ENCODE assay signal across 9 mouse cellular contexts in genomic region chr8:121730170-121730569, GRCm38 (mm10). TPM values are rescaled to one million over a fixed set of nuclear protein-coding genes. Genes with fewer than 3 reads are reported as not detected.
DNase-seq lines count a peak whose midpoint lies in the region; ATAC-seq lines count a peak whose summit lies in the region.
"Had no signal": no experiment of that assay in that cellular context is flagged by ENCODE, and none has a peak within 500 bp of the region (broad histone marks: within the 10 kb centered on the region; RNA-seq: fewer than 3 reads in every experiment).

No protein-coding gene starts in this region.

- 0 out of 2 replicates have a peak, but pooled peaks cover 3% of the 10 kb centered on the region for H3K9me3 ChIP-seq in heart, embryonic 14.5 days (ENCODE audit: control insufficient read depth, low read length)
- H3K9me3 ChIP-seq in forebrain, embryonic 16.5 days (ENCODE audit: control insufficient read depth, low read length) = no peaks in the 10 kb centered on the region
- H3K9me3 ChIP-seq in midbrain, embryonic 10.5 days (replicated peaks) = no peaks in the 10 kb centered on the region; the same call in 1 of the 2 replicates

- peak overlapping the region; percentile 81 for H3K4me2 ChIP-seq in heart, embryonic 14.5 days (ENCODE audit: low read length)
- peak overlapping the region; percentile 92 for H3K4me2 ChIP-seq in forebrain, embryonic 16.5 days (ENCODE audit: low read length)

- H3K4me3 ChIP-seq in heart, embryonic 14.5 days (ENCODE audit: control insufficient read depth in 1 of 2, insufficient read depth in 1 of 2, low read depth in 1 of 2, low read length in 2 of 2) = peak overlapping the region; percentile 43 to 45
- peak overlapping the region; percentile 77 for H3K4me3 ChIP-seq in forebrain, embryonic 16.5 days (replicated peaks; ENCODE audit: low read length)
- peak overlapping the region; percentile 66 for H3K4me3 ChIP-seq in midbrain, embryonic 10.5 days

- no peak overlapping the region; the same call in 1 of the 2 replicates for H3K9ac ChIP-seq in heart, embryonic 14.5 days (ENCODE audit: low read length)
- H3K9ac ChIP-seq in forebrain, embryonic 16.5 days (replicated peaks; ENCODE audit: low read depth, low read length) = peak overlapping the region; percentile 78

- peaks cover 64% of the 10 kb centered on the region for H3K27me3 ChIP-seq in heart, embryonic 14.5 days (ENCODE audit: control insufficient read depth, insufficient read depth, low read length)
- H3K27me3 ChIP-seq in forebrain, embryonic 16.5 days (replicated peaks; ENCODE audit: control insufficient read depth, insufficient read depth, low read length) = peaks cover 20% of the 10 kb centered on the region
- peaks cover 64% of the 10 kb centered on the region for H3K27me3 ChIP-seq in midbrain, embryonic 10.5 days (ENCODE audit: low read depth, poor library complexity, severe bottlenecking)

- 0% methylated on average over 38 of the region's 60 CpGs for WGBS in heart, embryonic 14.5 days
- WGBS in forebrain, embryonic 16.5 days = under 1% methylated on average over 26 of the region's 60 CpGs
- 8% methylated on average over 60 of the region's 60 CpGs for WGBS in midbrain, embryonic 10.5 days

- no peak overlapping the region for H3K27ac ChIP-seq in heart, embryonic 14.5 days (replicated peaks in 1 of 2; ENCODE audit: control insufficient read depth in 1 of 2, insufficient read depth in 1 of 2, low read depth in 2 of 2, low read length in 2 of 2)
- H3K27ac ChIP-seq in forebrain, embryonic 16.5 days (ENCODE audit: low read length) = no peak overlapping the region
- H3K27ac ChIP-seq in midbrain, embryonic 10.5 days (replicated peaks) = peak overlapping the region; percentile 72; the same call in 1 of the 2 replicates

- peaks cover 0 to 6% of the 10 kb centered on the region in 2 experiments; a peak in 1 of 4 replicates for H3K4me1 ChIP-seq in heart, embryonic 14.5 days (ENCODE audit: control insufficient read depth in 2 of 2, insufficient read depth in 2 of 2, low read length in 2 of 2)
- peaks cover 28% of the 10 kb centered on the region for H3K4me1 ChIP-seq in forebrain, embryonic 16.5 days (replicated peaks; ENCODE audit: control insufficient read depth, insufficient read depth, low read length)
- H3K4me1 ChIP-seq in midbrain, embryonic 10.5 days = peaks cover 27% of the 10 kb centered on the region

- DNase-seq in heart, adult 9 months (ENCODE audit: low spot score in 2 of 2) = no peak
- DNase-seq in ZHBTc4 (ENCODE audit: low read depth, low spot score) (peak; percentile 46), adipocyte (ENCODE audit: low spot score) (no peak)
- DNase-seq in midbrain, embryonic 10.5 days (ENCODE audit: low spot score) = peak; percentile 60
- no peak for DNase-seq in urinary bladder, postnatal 10 days (ENCODE audit: low spot score)
- DNase-seq in thymus, postnatal 36 days = no peak

- H3K36me3 ChIP-seq in heart, embryonic 14.5 days (ENCODE audit: control insufficient read depth, insufficient read depth, low read length) = no peaks in the 10 kb centered on the region
- no peaks in the 10 kb centered on the region for H3K36me3 ChIP-seq in forebrain, embryonic 16.5 days (ENCODE audit: control insufficient read depth, insufficient read depth)
- no peaks in the 10 kb centered on the region for H3K36me3 ChIP-seq in midbrain, embryonic 10.5 days
- H3K36me3 ChIP-seq: G1E had no signal

- ATAC-seq in heart, embryonic 14.5 days (ENCODE audit: insufficient number of reproducible peaks, insufficient read depth, low FRiP score, low read depth) = no peak
- peak; percentile 16; the same call in 1 of the 2 replicates for ATAC-seq in forebrain, embryonic 16.5 days

RNA-seq across cellular contexts. Expression of gene Jph3, which starts 0.7 kb away (rescaled TPM):
- polyA plus RNA-seq in heart, embryonic 14.5 days (2014; fragmentation: Nextera tagmentation; extraction: Ambion mirVana) = 0.15 and 0.18 TPM in 2 replicates
- polyA plus RNA-seq in forebrain, embryonic 16.5 days (2015; fragmentation: Nextera tagmentation; extraction: Ambion mirVana) = 93.4 and 95.3 TPM in 2 replicates
- polyA plus RNA-seq in midbrain, embryonic 10.5 days (2016; fragmentation: Nextera tagmentation; extraction: Ambion mirVana) = 11.9 and 18.7 TPM in 2 replicates
- polyA plus RNA-seq: G1E had no signal

Comparison
In these comparisons a context has a peak if more than half of its experiments do, and no peak if none do; other contexts are left out.
1. DNase-seq: peak in ZHBTc4 (single experiment) and midbrain, embryonic 10.5 days (single experiment); none in heart, adult 9 months (0 of 2), urinary bladder, postnatal 10 days (single experiment), thymus, postnatal 36 days (0 of 2) and adipocyte (single experiment).
2. RNA of gene Jph3, which starts 0.7 kb away (polyA plus RNA-seq): 93.4 to 95.3 TPM in forebrain, embryonic 16.5 days and 11.9 to 18.7 TPM in midbrain, embryonic 10.5 days; 0.15 to 0.18 TPM in heart, embryonic 14.5 days; every median in the first group is over 10 times any median in the second.
3. Peak in every context shown above with its lines, with median percentiles within 50 percentile points of each other: H3K4me3 ChIP-seq.